ENCODE assay signal across 8 mouse cellular contexts in the genomic region with DNA sequence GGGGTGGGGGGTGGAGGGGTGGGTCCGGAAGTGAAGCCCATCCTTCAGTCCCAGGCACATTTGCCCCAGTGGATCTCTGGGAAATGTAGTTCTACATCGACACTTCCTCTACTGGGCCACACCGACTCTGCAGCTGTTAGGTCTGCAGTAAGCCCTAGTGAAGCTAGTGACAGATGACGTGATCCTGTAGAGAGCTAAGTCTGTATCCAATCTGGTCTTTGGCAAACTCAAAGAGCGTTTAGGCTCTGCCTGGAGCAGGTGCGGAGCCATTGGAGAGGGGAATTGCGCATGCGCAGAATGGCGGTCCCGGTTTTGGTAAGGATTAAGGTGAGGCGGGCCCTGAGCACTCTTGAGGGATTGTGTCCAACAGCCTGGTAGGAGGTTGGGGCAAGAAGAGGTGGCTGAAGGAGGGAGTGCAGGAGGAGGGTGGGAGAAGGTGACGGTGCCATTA. TPM values are rescaled to one million over a fixed set of nuclear protein-coding genes. Genes with fewer than 3 reads are reported as not detected.
DNase-seq lines count a peak whose midpoint lies in the region; ATAC-seq lines count a peak whose summit lies in the region.

A gene (plus strand): TSS at position 102 of the 451 bp plus-strand sequence.

- H3K36me3 ChIP-seq in intestine, embryonic 16.5 days (ENCODE audit: control insufficient read depth, insufficient read depth, low read length): peaks cover 18% of the 10 kb centered on the region

- DNase-seq in adrenal gland, adult 8-10 months: peak; percentile 86
- DNase-seq in embryo, embryonic 9.5 days (ENCODE audit: extremely low spot score): peak; percentile 89
- peak; percentile 76 to 88 for DNase-seq in gastrocnemius, postnatal 4 days (ENCODE audit: low spot score in 2 of 2)
- DNase-seq in left cerebral cortex, postnatal 25 days (ENCODE audit: low spot score in 2 of 2): peak; percentile 93 to 96
- DNase-seq in mesoderm, embryonic 11.5 days (ENCODE audit: low read depth, low spot score): peak; percentile 86
- DNase-seq in right cerebral cortex, postnatal 36 days (ENCODE audit: low spot score in 2 of 2): peak; percentile 90 to 91
- peak; percentile 79 to 89 for DNase-seq in urinary bladder, postnatal 4 days (ENCODE audit: low spot score in 2 of 2)

- peak; percentile 24 for ATAC-seq in intestine, embryonic 16.5 days

- H3K9me3 ChIP-seq in intestine, embryonic 16.5 days (ENCODE audit: control insufficient read depth, low read length): no peaks in the 10 kb centered on the region

- H3K4me1 ChIP-seq in intestine, embryonic 16.5 days (ENCODE audit: control insufficient read depth, insufficient read depth, low read length): peaks cover 6% of the 10 kb centered on the region; the same call in 1 of the 2 replicates

- WGBS in intestine, embryonic 16.5 days: under 1% methylated on average over 12 of the region's 12 CpGs

- intact Hi-C loops in left cerebral cortex, postnatal 25 days (cut with DNase I): loop anchor here (1.0 kb wide), 1 partner anchor 25 kb away; a partner anchor contains a TSS

- H3K9ac ChIP-seq in intestine, embryonic 16.5 days (ENCODE audit: low read depth, low read length): peak within 1 kb of the TSS; percentile 54

- H3K4me2 ChIP-seq in intestine, embryonic 16.5 days (ENCODE audit: low read depth, low read length): peak within 1 kb of the TSS; percentile 60

- peak within 1 kb of the TSS; percentile 53 for H3K4me3 ChIP-seq in intestine, embryonic 16.5 days (ENCODE audit: low read length)

- H3K27me3 ChIP-seq in intestine, embryonic 16.5 days (replicated peaks; ENCODE audit: control insufficient read depth, insufficient read depth, low read length): no peaks in the 10 kb centered on the region

- peak within 1 kb of the TSS; percentile 71 for H3K27ac ChIP-seq in intestine, embryonic 16.5 days (ENCODE audit: low read length)

RNA-seq across cellular contexts. Expression of the gene that starts here (rescaled TPM):
- 1 to 10 TPM; 5.7 to 9.0 (median 7.7) TPM for total RNA-seq in adrenal gland, adult 8-10 months (2022)
- total RNA-seq in gastrocnemius, postnatal 4 days (2021): 1 to 10 TPM; 2.9 to 4.1 TPM
- polyA plus RNA-seq in intestine, embryonic 16.5 days (2015; fragmentation: Nextera tagmentation; extraction: Ambion mirVana): 2.3 and 2.7 TPM in 2 replicates
- total RNA-seq in left cerebral cortex, postnatal 25 days (2021): 10 to 100 TPM; 17.4 to 18.6 TPM

Comparison
In these comparisons a context has a peak if more than half of its experiments do, and no peak if none do; other contexts are left out.
1. Peak in every context shown above with its lines: DNase-seq, ATAC-seq, H3K4me3 ChIP-seq and H3K27ac ChIP-seq.